In the genomic region with DNA sequence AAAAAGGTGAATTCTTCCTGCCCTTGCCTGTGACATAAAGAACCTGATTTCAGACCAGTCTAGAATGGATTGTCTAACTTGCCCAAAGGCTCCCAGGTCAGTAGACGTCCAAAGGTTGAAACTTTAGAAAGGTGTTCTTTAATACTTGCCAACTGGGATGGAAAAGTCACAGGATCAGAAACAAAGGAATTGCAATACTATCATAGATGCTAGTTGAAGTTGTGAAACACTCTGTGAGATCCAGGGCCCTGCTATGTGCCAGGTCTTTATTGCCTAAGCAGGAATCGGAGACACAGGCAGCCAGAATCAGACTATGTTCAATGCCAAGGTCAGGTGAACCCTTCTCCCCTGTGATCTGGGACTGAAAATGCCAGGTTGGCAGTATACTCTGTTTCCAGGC, we compare ENCODE assay signal across 23 mouse cellular contexts.
DNase-seq lines count a peak whose midpoint lies in the region; ATAC-seq lines count a peak whose summit lies in the region.
"Had no signal": no experiment of that assay in that cellular context is flagged by ENCODE, and none has a peak within 500 bp of the region (broad histone marks: within the 10 kb centered on the region; RNA-seq: fewer than 3 reads in every experiment).

No protein-coding gene starts in this region.

- H3K27me3 ChIP-seq in heart, embryonic 10.5 days (ENCODE audit: insufficient read depth, poor library complexity, severe bottlenecking), result no peaks in the 10 kb centered on the region
- H3K27me3 ChIP-seq: CH12.LX; embryonic facial prominence, embryonic 12.5 days; forebrain, embryonic 12.5 days had no signal

- 83% methylated on average over 2 of the region's 2 CpGs for WGBS in heart, embryonic 10.5 days

- ATAC-seq in CD4-positive, CD25-positive, alpha-beta regulatory T cell, adult 4 months, result no peak
- ATAC-seq: activated CD4-positive, CD25-positive, alpha-beta regulatory T cell, adult 4 months; forebrain, embryonic 14.5 days; forebrain, embryonic 16.5 days; Patski had no signal

- no peak overlapping the region for H3K27ac ChIP-seq in heart, embryonic 10.5 days
- H3K27ac ChIP-seq: embryonic facial prominence, embryonic 10.5 days; embryonic facial prominence, embryonic 12.5 days; forebrain, embryonic 10.5 days; forebrain, embryonic 12.5 days had no signal

- no peaks in the 10 kb centered on the region for H3K4me1 ChIP-seq in heart, embryonic 10.5 days
- H3K4me1 ChIP-seq: embryonic facial prominence, embryonic 10.5 days; embryonic facial prominence, embryonic 12.5 days; forebrain, embryonic 10.5 days; forebrain, embryonic 12.5 days had no signal

- H3K9me3 ChIP-seq in heart, embryonic 10.5 days, result no peaks in the 10 kb centered on the region
- H3K9me3 ChIP-seq: embryonic facial prominence, embryonic 10.5 days; embryonic facial prominence, embryonic 12.5 days; forebrain, embryonic 10.5 days; forebrain, embryonic 12.5 days had no signal

- peak; percentile 24 for DNase-seq in adrenal gland, postnatal 14 days
- DNase-seq in adrenal gland, postnatal 4 days (ENCODE audit: low spot score in 2 of 2), result no peak
- peak; percentile 13 for DNase-seq in heart, embryonic 10.5 days (ENCODE audit: low spot score)
- no peak for DNase-seq in heart, postnatal 36 days
- peak; percentile 61 for DNase-seq in fat pad, adult 2 months (ENCODE audit: extremely low read depth, low read depth, low spot score)
- peak; percentile 57 for DNase-seq in gonadal fat pad, adult 2 months (ENCODE audit: low read depth)
- DNase-seq: adrenal gland, adult 8-10 months; cerebellum, adult 11-12 months; cerebellum, adult 2 months; cerebellum, adult 9-10 months; cerebellum, postnatal 10 days; cerebellum, postnatal 25 days had no signal

- H3K4me3 ChIP-seq in heart, embryonic 10.5 days, result no peak overlapping the region
- H3K4me3 ChIP-seq: embryonic facial prominence, embryonic 10.5 days; embryonic facial prominence, embryonic 12.5 days; forebrain, embryonic 10.5 days; forebrain, embryonic 12.5 days had no signal

- no peaks in the 10 kb centered on the region for H3K36me3 ChIP-seq in heart, embryonic 10.5 days
- H3K36me3 ChIP-seq: embryonic facial prominence, embryonic 10.5 days; embryonic facial prominence, embryonic 12.5 days; forebrain, embryonic 10.5 days; forebrain, embryonic 12.5 days; G1E had no signal

- intact Hi-C loops in heart, postnatal 36 days (cut with DNase I), result no loop called here

Comparison
In these comparisons a context has a peak if more than half of its experiments do, and no peak if none do; other contexts are left out.
1. DNase-seq: peak in adrenal gland, postnatal 14 days (single experiment), heart, embryonic 10.5 days (single experiment), fat pad, adult 2 months (single experiment) and gonadal fat pad, adult 2 months (single experiment); none in adrenal gland, postnatal 4 days (0 of 2) and heart, postnatal 36 days (0 of 2).